Mouse (Mus musculus) embryonic facial prominence, embryonic 14.5 days (tissue): ENCODE measurements around the gene Gm28308. TPM values are rescaled to one million over a fixed set of nuclear protein-coding genes. Genes with fewer than 3 reads are reported as not detected.

Source experiments
- ATAC-seq: fragments of 200-750 bp; cut with Nextera tagmentation; 2 replicates; pipeline ENCODE4 v1.8.0; 2017; ENCODE audit warnings: low read depth, moderate number of reproducible peaks, moderate TSS enrichment
- DNase-seq: peaks from one replicate; pipeline ENCODE4 v3.0.0-alpha.2; 2015; ENCODE audit warnings: low spot score
- H3K27ac ChIP-seq: fragments of 300-500 bp; sonication (generic); replicated peaks from 2 replicates; pipeline ENCODE4 v1.5.1; 2014; ENCODE audit warnings: low read depth, mild to moderate bottlenecking, low read length, moderate library complexity
- H3K27me3 ChIP-seq: fragments of 300-500 bp; sonication (generic); replicated peaks from 2 replicates; pipeline ENCODE4 v1.6.1; 2014; ENCODE audit warnings: low read length; ENCODE audit not compliant: control insufficient read depth, insufficient read depth
- H3K36me3 ChIP-seq: fragments of 300-500 bp; sonication (generic); 2 replicates; pipeline ENCODE4 v1.6.1; 2014; ENCODE audit warnings: low read length, mixed read lengths; ENCODE audit not compliant: control insufficient read depth, insufficient read depth
- H3K4me1 ChIP-seq: fragments of 300-500 bp; sonication (generic); 2 replicates; pipeline ENCODE4 v1.6.1; 2014; ENCODE audit warnings: antibody characterized with exemption, low read length; ENCODE audit not compliant: control insufficient read depth, insufficient read depth
- H3K4me2 ChIP-seq: fragments of 300-500 bp; sonication (generic); 2 replicates; pipeline ENCODE4 v1.6.1; 2014; ENCODE audit warnings: low read depth, mild to moderate bottlenecking, low read length, moderate library complexity, mixed read lengths
- H3K4me3 ChIP-seq: fragments of 300-500 bp; sonication (generic); 2 replicates; pipeline ENCODE4 v1.5.1; 2014; ENCODE audit warnings: low read depth, mild to moderate bottlenecking, low read length
- H3K9ac ChIP-seq: fragments of 300-500 bp; sonication (generic); 2 replicates; pipeline ENCODE4 v1.6.1; 2014; ENCODE audit warnings: low read depth, mild to moderate bottlenecking, low read length, moderate library complexity, mixed read lengths
- H3K9me3 ChIP-seq: fragments of 300-500 bp; sonication (generic); 2 replicates; pipeline ENCODE4 v1.6.1; 2016; ENCODE audit warnings: low read length; ENCODE audit not compliant: control insufficient read depth
- WGBS: fragments of 180-500 bp; shearing (Covaris S2); extraction: QIAGEN DNeasy Blood & Tissue Kit; methylation state at CpG from one replicate; pipeline ENCODE4 v1.1.7; 2014; 5-methylcytosine and 5-hydroxymethylcytosine counted together
- polyA plus RNA-seq: library from polyadenylated mRNA; unstranded; fragments of >200 nt; fragmentation: Nextera tagmentation; extraction: Ambion mirVana; gene quantifications from 2 replicates; pipeline ENCODE4 v1.2.1, GENCODE M21; 2014

Gm28308 gene
- polyA plus RNA-seq, 1 experiment from 2014 or later, result not detected

GRCm38 (mm10) chr6:52241001-52241621 is 28.0 kb upstream of the Gm28308 start:
- 6% methylated on average over 9 of the region's 9 CpGs for WGBS
- Histone ChIP-seq H3K4me3 (no peak overlapping the region), H3K27me3 (peaks cover 98% of the 10 kb centered on the region), H3K9me3 (no peaks in the 10 kb centered on the region), H3K36me3 (no peaks in the 10 kb centered on the region), H3K9ac (no peak overlapping the region), H3K4me2 (no peak overlapping the region), H3K4me1 (no peaks in the 10 kb centered on the region), H3K27ac (no peak overlapping the region)
- DNase-seq (no peak), ATAC-seq (no peak)

DNA sequence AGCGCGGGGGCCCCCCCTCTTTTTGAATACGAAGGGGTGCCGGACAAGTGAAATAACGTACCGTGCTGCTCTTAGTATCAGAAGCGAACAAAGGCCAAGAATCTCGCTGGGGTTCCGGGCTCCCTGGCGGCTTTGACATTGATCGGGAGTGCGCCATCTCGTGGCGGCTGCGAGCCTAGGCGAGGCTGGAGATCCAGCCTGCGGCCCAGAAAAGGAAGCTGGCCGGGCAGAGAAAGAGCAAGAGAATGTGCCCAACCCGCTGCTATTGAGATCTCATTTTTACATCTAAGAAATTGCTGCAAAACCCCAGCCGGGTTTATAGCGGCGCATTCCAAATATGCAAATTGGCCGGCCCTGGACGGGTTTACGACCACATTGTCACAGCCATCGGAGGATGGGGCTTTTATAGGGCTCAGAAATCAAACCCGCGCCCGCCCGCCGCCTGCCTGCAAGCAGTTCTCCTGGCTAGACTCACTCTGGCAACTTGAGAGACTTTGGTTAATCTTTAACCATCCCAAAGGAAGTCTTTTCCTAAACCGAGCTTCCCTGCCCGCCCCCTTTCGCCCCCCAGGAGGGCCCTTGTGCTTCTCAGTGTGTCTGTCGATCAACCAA is 27.4 kb upstream of the Gm28308 start, which contains the start of gene Hoxa10:
TSS of gene Hoxa10 (minus strand) at position 466 of the 612 bp plus-strand sequence.
- peak; percentile 81 for DNase-seq

DNA sequence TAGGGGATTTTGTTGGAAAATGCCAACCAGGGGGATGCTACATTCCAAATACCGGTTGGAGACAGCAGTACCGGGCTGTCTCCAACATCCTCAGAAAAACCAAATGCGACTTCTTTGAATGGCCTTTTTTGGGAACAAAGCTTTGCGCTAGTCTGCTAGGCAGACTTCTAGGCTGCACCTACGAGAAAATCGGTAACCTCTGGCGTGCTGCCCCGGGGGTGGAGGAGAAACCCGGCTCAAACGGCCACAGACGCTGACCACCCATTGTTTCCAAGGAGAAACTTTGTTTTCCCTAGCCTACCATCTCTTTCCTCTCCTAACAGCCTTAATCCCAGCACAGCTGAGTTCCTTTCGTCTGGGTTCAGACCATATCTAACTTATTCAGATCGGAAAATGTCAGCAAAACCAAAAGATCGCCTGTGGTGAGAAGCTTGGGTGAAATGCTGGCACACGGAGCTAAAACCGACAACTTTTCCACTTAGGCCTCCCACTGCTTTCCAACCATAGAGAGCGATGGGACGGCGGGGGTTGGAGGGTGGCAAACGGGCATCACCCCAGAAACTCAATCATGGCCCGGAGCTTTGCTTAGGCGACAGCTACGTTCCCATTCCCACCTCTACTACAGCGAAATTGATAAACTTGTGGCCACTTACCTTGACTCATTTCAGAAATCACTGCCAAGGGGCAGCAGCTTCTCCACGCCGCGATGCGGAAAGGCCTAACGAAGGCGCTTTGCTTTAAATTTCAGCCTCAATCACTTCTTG is 26.7 kb upstream of the Gm28308 start:
- 1% methylated on average over 30 of the region's 30 CpGs for WGBS
- no peak overlapping the region for H3K27ac ChIP-seq
- H3K27me3 ChIP-seq, result peaks cover 98% of the 10 kb centered on the region
- H3K4me2 ChIP-seq, result peak overlapping the region; percentile 23; the same call in 1 of the 2 replicates
- DNase-seq (no peak), ATAC-seq (no peak)
- peak overlapping the region; percentile 18; the same call in 1 of the 2 replicates for H3K4me3 ChIP-seq
- H3K4me1 ChIP-seq, result no peaks in the 10 kb centered on the region
- H3K36me3 ChIP-seq, result no peaks in the 10 kb centered on the region
- H3K9ac ChIP-seq, result no peak overlapping the region
- H3K9me3 ChIP-seq, result no peaks in the 10 kb centered on the region

More for the DNA sequence above, 27.4 kb upstream of the Gm28308 start, which contains the start of gene Hoxa10:
- Histone ChIP-seq H3K27ac (no peak within 1 kb of the TSS), H3K9me3 (no peaks in the 10 kb centered on the region), H3K27me3 (peaks cover 98% of the 10 kb centered on the region), H3K36me3 (no peaks in the 10 kb centered on the region), H3K4me1 (no peaks in the 10 kb centered on the region), H3K9ac (no peak within 1 kb of the TSS), H3K4me2 (peak within 1 kb of the TSS; percentile 23; the same call in 1 of the 2 replicates), H3K4me3 (peak within 1 kb of the TSS; percentile 18; the same call in 1 of the 2 replicates)
- peak; percentile 70; the same call in 1 of the 2 replicates for ATAC-seq
- WGBS, result 1% methylated on average over 35 of the region's 35 CpGs

- Histone ChIP-seq H3K27me3 (peaks cover 98% of the 10 kb centered on the region), H3K27ac (no peak overlapping the region)
- DNase-seq, result no peak
These were observed 25.8 kb upstream of the Gm28308 start for GRCm38 (mm10) chr6:52238976-52239375.

DNA sequence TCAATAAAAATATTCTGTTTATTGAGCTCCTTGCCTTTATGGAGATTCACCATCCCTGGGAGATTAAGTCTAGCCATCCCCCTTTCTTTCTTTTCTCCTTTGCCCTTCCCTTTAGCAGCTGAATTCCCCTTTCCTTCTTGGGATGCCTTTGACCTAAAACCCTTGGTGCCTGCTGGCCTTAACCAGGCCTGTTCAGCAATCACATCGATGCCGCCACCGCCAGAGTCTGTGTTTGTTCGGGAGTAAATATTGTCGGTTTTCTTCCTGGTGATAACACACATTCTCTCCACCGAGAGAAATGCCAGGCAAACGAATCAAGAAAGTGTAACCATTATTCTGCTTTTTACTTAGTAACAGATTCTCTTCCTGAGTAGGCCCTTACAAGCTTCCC is 25.0 kb upstream of the Gm28308 start:
- H3K4me1 ChIP-seq, result no peaks in the 10 kb centered on the region
- ATAC-seq (no peak), DNase-seq (no peak)
- no peak overlapping the region for H3K27ac ChIP-seq
- H3K4me3 ChIP-seq, result no peak overlapping the region
- H3K36me3 ChIP-seq, result no peaks in the 10 kb centered on the region
- peaks cover 98% of the 10 kb centered on the region for H3K27me3 ChIP-seq
- H3K9ac ChIP-seq, result no peak overlapping the region
- 3% methylated on average over 7 of the region's 7 CpGs for WGBS
- H3K9me3 ChIP-seq, result no peaks in the 10 kb centered on the region
- H3K4me2 ChIP-seq, result no peak overlapping the region

More at GRCm38 (mm10) chr6:52238976-52239375, 25.8 kb upstream of the Gm28308 start:
- Histone ChIP-seq H3K4me1 (no peaks in the 10 kb centered on the region), H3K4me3 (no peak overlapping the region), H3K9ac (no peak overlapping the region), H3K9me3 (no peaks in the 10 kb centered on the region), H3K36me3 (no peaks in the 10 kb centered on the region), H3K4me2 (no peak overlapping the region)
- no peak for ATAC-seq
- 4% methylated on average over 7 of the region's 7 CpGs for WGBS

DNA sequence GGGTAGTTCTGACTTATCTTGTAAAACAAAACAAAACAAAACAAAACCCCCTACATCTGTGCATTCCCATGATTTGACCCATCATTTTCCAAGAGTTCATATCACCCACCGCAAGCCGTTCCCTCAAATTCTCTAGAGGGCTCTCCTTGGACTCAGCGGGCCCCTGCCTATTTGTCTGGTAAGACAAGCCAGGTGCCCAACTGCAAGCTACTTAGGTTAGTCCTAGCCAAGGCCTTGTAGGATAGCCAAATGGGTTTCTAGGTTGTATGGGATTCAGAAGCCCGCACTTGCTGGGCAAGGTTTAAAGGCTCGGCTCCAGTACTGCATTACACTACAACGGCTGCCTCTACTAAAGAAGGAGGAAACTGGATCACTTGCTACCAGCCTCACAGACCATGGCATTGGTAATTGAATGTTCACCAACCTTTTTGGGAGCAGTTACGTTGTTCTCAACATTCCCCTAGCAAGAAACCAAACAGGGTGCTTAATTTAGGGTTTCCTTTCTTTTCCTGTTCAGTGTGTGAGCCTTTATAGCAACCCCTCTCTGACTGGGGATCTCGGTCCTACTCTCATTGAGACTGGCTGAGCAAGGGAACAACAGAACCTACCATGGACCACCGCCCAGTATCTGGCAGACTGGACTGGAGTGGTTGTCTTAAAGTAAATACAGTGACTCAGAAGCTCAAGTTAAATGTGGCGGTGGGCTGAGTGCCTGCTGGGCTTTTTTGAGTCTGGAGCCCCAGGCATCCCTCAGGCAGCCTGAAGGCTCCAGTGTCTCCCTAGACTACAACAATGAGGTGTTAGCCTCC is 24.4 kb upstream of the Gm28308 start:
- Histone ChIP-seq H3K27ac (no peak overlapping the region), H3K9me3 (no peaks in the 10 kb centered on the region), H3K27me3 (peaks cover 98% of the 10 kb centered on the region), H3K4me1 (no peaks in the 10 kb centered on the region), H3K4me2 (no peak overlapping the region), H3K9ac (no peak overlapping the region), H3K36me3 (no peaks in the 10 kb centered on the region), H3K4me3 (no peak overlapping the region)
- DNase-seq, result no peak
- ATAC-seq, result no peak
- 10% methylated on average over 10 of the region's 10 CpGs for WGBS

GRCm38 (mm10) chr6:52236806-52237205 is 23.7 kb upstream of the Gm28308 start:
- Histone ChIP-seq H3K9me3 (no peaks in the 10 kb centered on the region), H3K4me1 (no peaks in the 10 kb centered on the region), H3K27ac (no peak overlapping the region), H3K9ac (no peak overlapping the region), H3K4me2 (no peak overlapping the region), H3K4me3 (no peak overlapping the region), H3K36me3 (no peaks in the 10 kb centered on the region), H3K27me3 (peaks cover 99% of the 10 kb centered on the region)
- 12% methylated on average over 3 of the region's 3 CpGs for WGBS
- ATAC-seq (no peak), DNase-seq (no peak)

DNA sequence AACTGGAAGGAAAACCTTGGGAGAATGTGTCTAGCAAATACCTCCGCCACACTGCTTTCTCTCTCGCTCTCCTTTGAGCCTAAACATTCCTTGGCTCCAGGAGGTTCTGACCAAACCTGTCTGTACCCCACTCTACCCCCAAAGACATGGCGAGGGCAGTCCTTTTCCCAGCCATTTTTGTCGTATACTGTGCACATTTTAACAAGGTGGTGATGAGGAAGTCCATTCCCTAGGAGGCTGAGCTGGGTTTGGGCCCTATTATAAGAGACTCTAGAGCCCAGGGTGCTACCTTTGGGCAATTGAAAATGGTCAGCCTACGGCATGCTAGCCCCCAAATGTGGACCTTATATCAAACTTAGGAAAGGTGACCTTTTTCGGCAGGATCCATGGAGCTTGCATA is 22.7 kb upstream of the Gm28308 start:
- H3K4me2 ChIP-seq, result no peak overlapping the region
- no peaks in the 10 kb centered on the region for H3K4me1 ChIP-seq
- H3K36me3 ChIP-seq, result no peaks in the 10 kb centered on the region
- H3K4me3 ChIP-seq, result no peak overlapping the region
- H3K27ac ChIP-seq, result no peak overlapping the region
- H3K9ac ChIP-seq, result no peak overlapping the region
- DNase-seq (no peak), ATAC-seq (no peak)
- H3K27me3 ChIP-seq, result peaks cover 97% of the 10 kb centered on the region
- H3K9me3 ChIP-seq, result no peaks in the 10 kb centered on the region
- WGBS, result 11% methylated on average over 6 of the region's 6 CpGs
